Mouse (Mus musculus): Measurements from ENCODE around the gene Etv4.

Etv4 gene

DNA sequence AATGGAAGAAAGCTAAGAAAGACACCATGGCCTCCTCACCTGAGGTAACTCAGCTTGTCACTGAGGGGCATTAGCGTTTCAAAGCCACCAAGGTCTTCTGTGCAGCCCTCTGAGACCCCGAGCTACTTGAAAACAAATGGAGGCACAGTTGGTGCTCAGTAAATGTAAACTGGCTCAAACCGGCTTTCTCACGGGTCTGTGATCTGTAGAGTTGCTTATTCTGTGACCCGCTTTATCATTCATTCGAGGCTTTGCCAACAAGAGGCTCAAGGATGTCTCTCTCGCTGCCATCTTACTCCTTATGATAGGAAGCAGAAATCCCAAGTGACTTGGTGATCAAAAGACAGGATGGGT, 658 bp upstream of the Etv4 start:
- no peak for DNase-seq

GRCm38 (mm10) chr11:101784488-101785142, 556 bp downstream of the Etv4 start:
- DNase-seq = peak; percentile 40

GRCm38 (mm10) chr11:101784072-101784471, 1.1 kb downstream of the Etv4 start:
- DNase-seq = no peak

GRCm38 (mm10) chr11:101783584-101783983, 1.6 kb downstream of the Etv4 start:
- no peak for DNase-seq

DNA sequence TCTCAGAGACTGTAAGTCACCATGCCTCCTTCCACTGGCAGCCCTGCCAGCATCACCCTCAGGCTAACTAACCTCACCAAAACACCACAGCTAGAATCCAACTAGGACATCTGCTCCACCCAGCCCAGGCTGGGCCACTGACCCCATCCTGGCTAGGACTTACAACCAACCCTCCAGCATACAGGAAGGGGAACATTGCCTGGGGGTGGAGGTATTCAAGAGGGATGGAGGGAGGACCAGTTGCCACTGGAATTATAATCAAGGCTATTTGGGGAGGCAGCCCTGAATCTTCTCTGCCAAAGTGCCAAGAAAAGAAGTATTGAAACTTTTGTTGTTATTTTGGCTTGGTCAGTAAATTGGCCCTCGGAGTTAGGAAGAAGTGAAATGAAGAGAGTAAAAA, 2.0 kb downstream of the Etv4 start:
- no peak for DNase-seq

- no peak for DNase-seq
These were observed 8.3 kb downstream of the Etv4 start for GRCm38 (mm10) chr11:101776846-101777245.

- DNase-seq = peak; percentile 74
These were observed 12.7 kb downstream of the Etv4 start for GRCm38 (mm10) chr11:101772449-101772848.

GRCm38 (mm10) chr11:101772027-101772426, 13.1 kb downstream of the Etv4 start:
- DNase-seq = no peak

DNA sequence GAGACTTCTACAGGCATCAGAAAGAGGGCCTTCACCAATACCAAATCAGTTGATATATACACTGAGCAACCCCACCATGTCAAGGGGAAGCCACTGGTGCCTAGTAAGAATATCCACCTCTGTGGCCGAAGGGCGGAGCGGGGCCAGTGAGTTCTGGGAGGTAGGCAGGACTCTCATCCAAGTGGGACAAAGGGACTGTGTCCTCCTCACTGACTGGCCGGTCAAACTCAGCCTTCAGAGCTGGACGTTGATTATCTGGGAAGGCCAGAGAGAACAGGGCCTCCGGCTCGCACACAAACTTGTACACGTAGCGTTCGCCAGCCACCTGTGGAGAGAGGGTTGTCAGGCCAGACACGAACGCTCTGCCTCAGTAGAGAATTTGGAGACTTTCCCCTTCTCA, 14.9 kb downstream of the Etv4 start:
- no peak for DNase-seq

DNA sequence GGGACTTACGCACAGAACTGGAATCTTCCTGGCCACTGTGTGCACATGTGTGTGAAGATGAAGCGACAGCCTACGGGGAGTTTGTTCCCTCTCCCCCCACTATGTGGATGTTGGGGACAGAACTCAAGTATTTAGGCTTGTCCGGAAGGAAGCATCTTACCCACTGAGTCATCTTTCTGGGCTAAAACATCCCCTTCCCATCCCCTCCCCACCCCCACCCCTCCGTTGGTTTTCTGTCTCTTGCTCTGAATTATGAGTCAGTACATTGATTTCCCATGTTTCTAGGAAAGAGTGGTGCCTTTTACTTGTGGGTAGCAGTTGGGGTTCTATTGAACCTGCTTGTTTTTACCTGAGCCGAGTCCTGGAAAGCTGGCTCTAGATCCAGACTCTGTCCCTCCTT, 16.4 kb downstream of the Etv4 start:
- no peak for DNase-seq

DNA sequence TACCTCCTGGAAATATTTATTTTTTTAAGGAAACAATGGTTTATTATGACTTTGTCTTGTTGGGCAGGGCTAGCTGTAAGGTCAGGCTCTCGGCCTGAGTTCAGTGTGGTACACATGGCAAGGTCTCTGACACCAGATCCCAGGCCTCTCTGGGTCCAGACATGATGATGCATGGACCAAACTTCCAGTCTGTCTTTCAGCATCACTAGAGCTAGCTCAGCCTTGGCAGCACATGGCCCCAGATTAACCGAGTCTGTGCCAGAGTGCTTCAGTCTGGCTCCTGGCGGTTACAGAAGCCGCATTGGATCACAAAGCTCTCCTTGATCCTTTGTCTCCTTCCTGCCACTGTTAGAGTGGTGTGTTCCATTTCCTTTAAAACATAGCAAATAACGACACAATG, 17.8 kb downstream of the Etv4 start:
- no peak for DNase-seq

DNA sequence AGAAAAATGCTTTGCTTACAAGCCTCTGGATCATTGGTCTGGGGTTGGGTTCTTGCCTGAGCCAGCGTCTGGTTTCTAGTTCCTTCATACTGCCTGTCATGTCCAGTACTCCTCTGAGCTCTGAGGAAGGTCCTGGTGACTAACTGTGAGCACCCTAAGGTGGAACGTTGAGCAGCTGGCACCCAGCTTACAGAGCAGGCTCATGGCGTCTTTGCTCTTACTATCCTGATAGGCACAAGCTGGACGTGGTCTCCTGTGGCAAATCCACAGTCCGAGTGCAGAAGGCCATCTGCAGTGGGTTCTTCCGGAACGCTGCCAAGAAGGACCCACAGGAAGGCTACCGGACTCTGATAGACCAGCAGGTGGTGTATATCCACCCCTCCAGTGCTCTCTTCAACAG, 20.6 kb downstream of the Etv4 start:
- DNase-seq = no peak

DNA sequence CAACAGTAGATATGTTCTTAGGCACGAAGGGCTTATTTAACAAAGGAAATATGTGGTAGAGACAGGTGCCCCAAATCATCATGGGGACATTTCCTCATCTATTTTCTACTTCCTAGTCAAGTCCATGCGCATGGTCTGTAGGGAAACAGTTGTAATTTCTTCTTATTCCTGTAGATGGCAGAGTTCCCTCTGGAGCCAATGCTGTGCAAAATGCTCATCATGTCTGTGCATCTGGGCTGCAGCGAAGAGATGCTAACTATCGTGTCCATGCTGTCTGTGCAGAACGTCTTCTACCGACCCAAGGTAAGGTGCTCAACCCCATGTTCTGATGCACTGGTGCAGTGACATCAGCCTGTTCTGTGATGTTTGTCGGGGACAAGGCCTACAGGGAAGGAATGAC, 21.4 kb downstream of the Etv4 start:
- DNase-seq = no peak

DNA sequence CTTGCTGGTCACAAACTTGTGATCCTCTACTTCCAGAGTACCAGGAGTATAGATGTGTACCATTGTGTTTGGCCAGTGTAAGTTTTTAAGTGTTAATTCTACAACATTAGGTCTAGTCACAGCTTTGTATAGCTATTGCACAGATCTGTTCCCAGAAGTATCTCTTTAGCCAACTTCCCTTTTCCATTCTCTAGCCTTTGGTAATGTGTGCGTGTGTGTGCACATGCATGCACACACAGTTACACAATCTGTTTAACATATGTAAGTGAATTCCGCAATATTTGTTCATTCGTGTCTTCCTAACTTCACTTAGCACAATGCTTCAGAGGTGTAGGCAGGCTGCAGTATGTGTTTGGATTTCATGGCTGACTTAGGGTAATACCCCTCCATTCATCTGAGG, 25.6 kb downstream of the Etv4 start:
- DNase-seq = no peak

- DNase-seq = peak; percentile 26
These were observed 26.7 kb downstream of the Etv4 start for GRCm38 (mm10) chr11:101758431-101758830.

- DNase-seq = peak; percentile 43
These were observed 27.8 kb downstream of the Etv4 start for GRCm38 (mm10) chr11:101757366-101757765.

DNA sequence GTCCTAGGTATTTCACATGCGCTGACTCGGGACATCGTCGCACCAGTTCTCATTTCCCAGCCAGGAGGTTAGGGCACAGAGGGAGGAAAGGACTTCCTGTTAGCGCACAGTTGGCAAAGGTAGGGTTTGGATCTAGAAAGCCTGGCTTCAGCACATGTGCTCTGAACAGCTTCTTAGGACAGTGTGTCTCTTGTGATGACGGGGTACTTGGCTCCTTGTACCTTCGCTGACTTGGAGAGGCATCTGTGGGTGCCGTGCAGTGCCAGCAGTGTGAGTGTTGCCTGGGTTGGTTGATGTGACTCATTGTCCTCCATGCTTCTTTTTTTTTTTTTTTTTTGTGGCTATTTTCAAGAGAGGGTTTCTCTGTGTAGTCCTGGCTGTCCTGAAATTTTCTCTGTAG, 28.6 kb downstream of the Etv4 start:
- no peak for DNase-seq

DNA sequence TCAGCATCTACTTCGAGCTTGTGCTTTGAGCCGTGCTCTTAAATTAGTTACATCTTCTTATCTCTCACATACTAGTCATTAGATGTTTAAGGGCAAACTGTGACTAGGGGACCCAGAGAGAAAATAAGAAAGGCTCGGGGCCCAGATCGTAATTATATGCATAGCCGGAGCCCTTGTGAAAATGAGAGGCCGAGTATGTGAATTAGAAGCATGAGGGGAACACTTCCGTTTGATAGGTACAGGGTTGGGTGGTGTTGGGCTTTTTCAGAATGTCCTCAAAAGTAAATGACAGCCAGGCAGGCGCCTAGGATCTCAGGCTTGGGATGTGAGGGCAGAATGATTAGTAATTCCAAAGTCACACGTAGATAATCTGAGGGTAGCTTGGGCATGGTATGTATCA, 51.6 kb downstream of the Etv4 start:
- no peak for DNase-seq

GRCm38 (mm10) chr11:101732518-101733440, 52.4 kb downstream of the Etv4 start, which contains the start of gene Dhx8:
Gene Dhx8 (plus strand): TSS chr11:101732919.
- DNase-seq = peak; percentile 98

DNA sequence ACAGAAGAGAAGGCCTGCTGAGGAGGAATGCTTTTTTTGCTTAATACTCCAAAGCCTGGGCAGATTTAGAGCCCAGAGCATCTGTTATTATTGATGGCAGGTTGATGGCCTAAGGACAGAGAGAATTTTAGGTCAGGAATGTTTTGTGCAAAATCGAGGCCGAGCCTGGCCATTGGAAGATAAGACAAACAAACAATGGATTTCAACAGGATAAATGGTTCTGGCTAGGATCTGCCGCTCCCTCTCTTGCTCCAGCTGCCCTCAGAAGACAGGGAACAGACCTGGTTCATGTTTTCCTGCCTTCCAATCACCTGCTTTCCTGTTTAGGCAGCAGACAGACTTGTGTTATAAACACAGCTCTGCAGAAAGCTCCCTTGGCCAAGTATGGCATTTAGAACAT, 55.9 kb downstream of the Etv4 start:
- no peak for DNase-seq

DNA sequence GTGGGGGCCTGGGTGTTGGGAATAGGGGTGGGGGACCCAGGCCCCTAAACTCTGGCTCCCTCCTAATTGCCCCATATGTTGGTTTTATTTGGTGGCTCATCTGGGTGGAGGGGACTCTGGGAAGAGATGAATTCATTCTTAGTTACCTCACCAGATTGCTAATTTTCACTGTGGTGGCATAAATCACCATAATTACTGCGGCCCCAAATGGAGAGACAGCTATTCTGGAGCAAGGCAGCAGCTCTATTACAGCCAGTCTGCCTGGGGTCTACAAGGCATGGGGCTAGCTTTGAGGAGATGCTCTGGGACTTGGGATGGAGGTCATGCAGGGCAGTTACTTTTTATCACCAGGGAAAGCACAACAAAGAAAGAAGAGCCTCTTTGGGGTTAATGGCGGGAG, 58.4 kb downstream of the Etv4 start:
- no peak for DNase-seq

DNA sequence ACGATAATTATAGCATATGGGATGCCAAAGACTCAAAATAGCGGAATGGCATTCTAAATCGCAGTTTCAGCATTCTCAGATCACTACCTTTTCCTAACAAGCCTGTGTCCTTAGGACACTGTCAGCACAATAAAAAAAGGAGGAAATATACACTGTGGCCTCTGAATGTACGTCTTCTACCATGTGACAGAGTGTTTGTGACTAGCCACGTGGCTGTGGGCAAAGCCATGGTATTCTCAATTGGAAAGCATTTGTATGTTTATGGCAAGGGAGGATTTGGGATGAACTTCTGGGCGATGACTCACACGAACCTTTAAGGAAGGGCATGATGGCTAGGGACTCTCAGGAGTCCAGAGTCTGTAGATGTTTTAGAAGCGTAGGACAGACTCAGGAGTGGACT, 60.1 kb downstream of the Etv4 start:
- DNase-seq = no peak

DNA sequence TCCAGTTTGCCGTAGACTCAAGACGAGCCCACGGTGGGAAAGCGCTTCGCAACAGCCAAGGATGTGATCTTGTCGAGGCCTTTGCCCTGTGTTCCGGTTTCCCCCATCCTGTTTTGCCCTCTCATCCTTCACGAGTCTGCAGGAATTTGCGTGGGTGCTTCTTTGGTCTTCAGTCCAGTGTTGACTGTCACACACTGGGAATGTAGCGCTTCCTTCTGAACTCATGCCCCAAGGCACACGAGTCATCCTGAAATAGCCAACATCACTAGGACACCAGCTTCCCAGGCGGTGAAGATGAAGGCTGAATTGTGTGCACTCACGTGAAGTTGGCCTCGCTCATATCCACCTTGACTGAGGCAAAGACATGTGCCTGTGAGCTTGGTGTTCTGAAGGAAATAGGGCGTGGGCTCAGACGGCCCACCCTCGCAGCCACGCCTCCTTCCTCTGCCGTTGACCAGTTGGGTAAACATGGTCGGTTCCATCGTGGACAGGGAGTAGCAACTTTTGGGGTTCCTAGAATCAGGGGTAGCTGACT, 65.1 kb downstream of the Etv4 start:
- no peak for DNase-seq
